Mouse (Mus musculus) bone marrow, adult 2 months (tissue): ENCODE measurements around the gene Nfam1. TPM values are rescaled to one million over a fixed set of nuclear protein-coding genes. Genes with fewer than 3 reads are reported as not detected.

Source experiments
- H3K27ac ChIP-seq: fragments of 200-500 bp; 2 replicates; pipeline ENCODE4 v1.5.1; 2012; ENCODE audit warnings: low read depth, mild to moderate bottlenecking, control low read depth, inconsistent platforms, low read length; ENCODE audit not compliant: control insufficient read depth, poor library complexity, insufficient read depth
- H3K4me1 ChIP-seq: fragments of 200-500 bp; 2 replicates; pipeline ENCODE4 v1.6.1; 2011; ENCODE audit warnings: low read length; ENCODE audit not compliant: control insufficient read depth, insufficient read depth
- H3K4me3 ChIP-seq: fragments of 200-500 bp; replicated peaks from 2 replicates; pipeline ENCODE3; 2011; ENCODE audit warnings: mild to moderate bottlenecking, low read depth, low read length, control low read depth; ENCODE audit not compliant: control insufficient read depth
- CTCF ChIP-seq: fragments of 200-500 bp; IDR thresholded peaks from 2 replicates; pipeline ENCODE4 v1.5.1; 2011; ENCODE audit warnings: low read length, control low read depth; ENCODE audit not compliant: control insufficient read depth, insufficient read depth
- POLR2A ChIP-seq: fragments of 200-500 bp; IDR thresholded peaks from 2 replicates; pipeline ENCODE4 v1.6.1; 2011; ENCODE audit warnings: low read depth, mild to moderate bottlenecking, control low read depth, low read length, borderline replicate concordance; ENCODE audit not compliant: control insufficient read depth
- WGBS: fragments of 180-500 bp; shearing (Covaris S2); methylation state at CpG from one replicate; pipeline ENCODE4 v1.1.7; 2018; 5-methylcytosine and 5-hydroxymethylcytosine counted together
- polyA plus RNA-seq: library from polyadenylated mRNA; stranded (reverse); fragments of >200 nt; gene quantifications from 2 replicates; pipeline ENCODE4 v1.2.4, GENCODE M21; 2011; ENCODE audit warnings: low replicate concordance; ENCODE audit not compliant: missing spikeins, insufficient read depth, insufficient read length

The Nfam1 gene
- polyA plus RNA-seq, 1 experiment, result 69.6 TPM

GRCm38 (mm10) chr15:83043362-83043708 lies 10.2 kb upstream of the Nfam1 start:
- TF ChIP-seq CTCF (no peak), POLR2A (no peak)
- WGBS, result 87% methylated on average over 22 of the region's 22 CpGs
- H3K4me1 ChIP-seq, result peaks cover 4% of the 10 kb centered on the region
- H3K4me3 ChIP-seq, result no peak overlapping the region
- no peak overlapping the region for H3K27ac ChIP-seq

- H3K4me3 ChIP-seq, result no peak overlapping the region
- WGBS, result 58% methylated on average over 6 of the region's 6 CpGs
- no peak for TF ChIP-seq POLR2A
- no peak for TF ChIP-seq CTCF
- peaks cover 5% of the 10 kb centered on the region for H3K4me1 ChIP-seq
- H3K27ac ChIP-seq, result no peak overlapping the region; the same call in 1 of the 2 replicates
Observed at GRCm38 (mm10) chr15:83042655-83043361, 9.7 kb upstream of the Nfam1 start.

- H3K4me3 ChIP-seq, result no peak overlapping the region
- TF ChIP-seq CTCF (no peak), POLR2A (no peak)
- H3K27ac ChIP-seq, result no peak overlapping the region
- H3K4me1 ChIP-seq, result peaks cover 7% of the 10 kb centered on the region
- WGBS, result 58% methylated on average over 2 of the region's 2 CpGs
Observed at GRCm38 (mm10) chr15:83040156-83040555, 7.0 kb upstream of the Nfam1 start.

- H3K4me1 ChIP-seq, result peaks cover 7% of the 10 kb centered on the region
- 4% methylated on average over 3 of the region's 3 CpGs for WGBS
- H3K4me3 ChIP-seq, result no peak overlapping the region
- TF ChIP-seq POLR2A, result no peak
- TF ChIP-seq CTCF, result no peak
- H3K27ac ChIP-seq, result no peak overlapping the region
Observed at GRCm38 (mm10) chr15:83038812-83039211, 5.7 kb upstream of the Nfam1 start.

GRCm38 (mm10) chr15:83037755-83038483 lies 4.8 kb upstream of the Nfam1 start:
- TF ChIP-seq POLR2A (no peak), CTCF (peak; percentile 98)
- 4% methylated on average over 8 of the region's 8 CpGs for WGBS
- Histone ChIP-seq H3K4me1 (peaks cover 7% of the 10 kb centered on the region), H3K4me3 (no peak overlapping the region), H3K27ac (no peak overlapping the region)

GRCm38 (mm10) chr15:83036900-83037519 lies 3.9 kb upstream of the Nfam1 start:
- TF ChIP-seq POLR2A (no peak), CTCF (no peak)

GRCm38 (mm10) chr15:83036089-83036488 lies 3.0 kb upstream of the Nfam1 start:
- Histone ChIP-seq H3K27ac (peak overlapping the region; percentile 68; the same call in 1 of the 2 replicates), H3K4me3 (no peak overlapping the region), H3K4me1 (peaks cover 7% of the 10 kb centered on the region)
- WGBS, result 3% methylated on average over 7 of the region's 7 CpGs
- TF ChIP-seq POLR2A (0 out of 2 replicates have a peak, but pooled peaks have one; percentile 7), CTCF (no peak)

More at GRCm38 (mm10) chr15:83036900-83037519, 3.9 kb upstream of the Nfam1 start:
- Histone ChIP-seq H3K4me3 (no peak overlapping the region), H3K27ac (no peak overlapping the region), H3K4me1 (peaks cover 7% of the 10 kb centered on the region)
- WGBS, result 66% methylated on average over 14 of the region's 14 CpGs
